8 mouse cellular contexts compared by ENCODE assay signal in the genomic region with DNA sequence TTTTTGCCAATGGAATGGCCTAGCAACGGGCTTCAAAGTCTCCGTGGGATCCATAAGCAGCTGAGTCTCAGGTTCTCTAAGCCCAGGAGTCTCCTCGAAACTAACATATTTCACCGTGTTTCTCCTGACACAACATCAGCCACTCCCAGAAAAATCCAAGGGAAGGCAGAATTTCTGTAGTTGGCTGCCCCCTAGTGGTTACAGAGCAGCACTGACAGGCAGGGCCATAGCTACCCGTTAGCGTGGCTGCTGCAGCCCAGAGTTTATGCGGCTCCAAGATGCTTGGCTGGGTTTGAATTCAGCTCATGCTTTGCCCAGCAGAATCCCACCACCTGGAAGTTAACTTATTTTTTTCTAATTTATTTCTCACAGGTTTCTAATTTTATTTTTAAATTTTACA.
A peak's percentile ranks its signal among the peaks of the same experiment; 100 is the strongest.
DNase-seq lines count a peak whose midpoint lies in the region; ATAC-seq lines count a peak whose summit lies in the region.

No protein-coding gene starts in this region.

- no peaks in the 10 kb centered on the region for H3K36me3 ChIP-seq in liver, embryonic 12.5 days
- H3K36me3 ChIP-seq in hindbrain, embryonic 16.5 days (ENCODE audit: control insufficient read depth, insufficient read depth, low read length): no peaks in the 10 kb centered on the region
- H3K36me3 ChIP-seq in midbrain, embryonic 11.5 days (ENCODE audit: control insufficient read depth, insufficient read depth, low read length): no peaks in the 10 kb centered on the region

- H3K9me3 ChIP-seq in liver, embryonic 12.5 days (replicated peaks): no peaks in the 10 kb centered on the region
- no peaks in the 10 kb centered on the region for H3K9me3 ChIP-seq in hindbrain, embryonic 16.5 days (ENCODE audit: control insufficient read depth, low read length)
- no peaks in the 10 kb centered on the region for H3K9me3 ChIP-seq in midbrain, embryonic 11.5 days (ENCODE audit: control insufficient read depth, low read length)

- H3K4me1 ChIP-seq in liver, embryonic 12.5 days: 0 out of 2 replicates have a peak, but pooled peaks cover 7% of the 10 kb centered on the region
- no peaks in the 10 kb centered on the region for H3K4me1 ChIP-seq in hindbrain, embryonic 16.5 days (ENCODE audit: control insufficient read depth, insufficient read depth, low read depth, low read length)
- H3K4me1 ChIP-seq in midbrain, embryonic 11.5 days (ENCODE audit: control insufficient read depth, insufficient read depth, low read length): no peaks in the 10 kb centered on the region

- no peak overlapping the region for H3K4me2 ChIP-seq in liver, embryonic 12.5 days
- peak overlapping the region; percentile 44 for H3K4me2 ChIP-seq in hindbrain, embryonic 16.5 days (ENCODE audit: low read length)
- no peak overlapping the region for H3K4me2 ChIP-seq in midbrain, embryonic 11.5 days

- no peak overlapping the region for H3K4me3 ChIP-seq in liver, embryonic 12.5 days
- H3K4me3 ChIP-seq in hindbrain, embryonic 16.5 days (ENCODE audit: low read length): no peak overlapping the region
- no peak overlapping the region for H3K4me3 ChIP-seq in midbrain, embryonic 11.5 days (ENCODE audit: low read depth, low read length)

- no peak overlapping the region for H3K9ac ChIP-seq in liver, embryonic 12.5 days
- H3K9ac ChIP-seq in hindbrain, embryonic 16.5 days (ENCODE audit: low read depth, low read length): no peak overlapping the region
- no peak overlapping the region for H3K9ac ChIP-seq in midbrain, embryonic 11.5 days (ENCODE audit: low read length)

- H3K27me3 ChIP-seq in liver, embryonic 12.5 days (replicated peaks): no peaks in the 10 kb centered on the region; the same call in 1 of the 2 replicates
- peaks cover under 1% of the 10 kb centered on the region; the same call in 1 of the 2 replicates for H3K27me3 ChIP-seq in hindbrain, embryonic 16.5 days (replicated peaks; ENCODE audit: control insufficient read depth, insufficient read depth, low read length)
- no peaks in the 10 kb centered on the region for H3K27me3 ChIP-seq in midbrain, embryonic 11.5 days (ENCODE audit: control insufficient read depth, insufficient read depth, low read length)

- DNase-seq in liver: peak; percentile 47
- peak; percentile 62 to 71 for DNase-seq in cerebellum, postnatal 25 days
- DNase-seq in frontal cortex, postnatal 36 days (ENCODE audit: low spot score in 2 of 2): peak; percentile 49 to 56
- DNase-seq in layer of hippocampus, postnatal 25 days (ENCODE audit: extremely low spot score in 1 of 2, low spot score in 1 of 2): peak; percentile 15 to 59
- peak; percentile 91 for DNase-seq in midbrain, embryonic 11.5 days (ENCODE audit: low spot score, missing footprints)
- DNase-seq in right cerebral cortex, postnatal 36 days (ENCODE audit: low spot score in 2 of 2): peak; percentile 15 to 16

- WGBS in liver, embryonic 12.5 days (ENCODE audit: insufficient replicate concordance): 11% methylated on average over 7 of the region's 7 CpGs
- WGBS in hindbrain, embryonic 16.5 days: 21% methylated on average over 7 of the region's 7 CpGs
- WGBS in midbrain, embryonic 11.5 days: 11% methylated on average over 7 of the region's 7 CpGs

- ATAC-seq in liver, embryonic 12.5 days: no peak
- peak; percentile 82 for ATAC-seq in hindbrain, embryonic 16.5 days
- peak; percentile 62; the same call in 1 of the 2 replicates for ATAC-seq in midbrain, embryonic 11.5 days (ENCODE audit: low FRiP score)

- H3K27ac ChIP-seq in liver, embryonic 12.5 days: no peak overlapping the region
- H3K27ac ChIP-seq in hindbrain, embryonic 16.5 days (ENCODE audit: low read depth, low read length): no peak overlapping the region
- H3K27ac ChIP-seq in midbrain, embryonic 11.5 days (ENCODE audit: low read depth, low read length): no peak overlapping the region

Comparison
In these comparisons a context has a peak if more than half of its experiments do, and no peak if none do; other contexts are left out.
1. DNase-seq: peak in every context shown above with its lines; median percentile 91 in midbrain, embryonic 11.5 days; 66 in cerebellum, postnatal 25 days; 52 in frontal cortex, postnatal 36 days; 47 in liver; 37 in layer of hippocampus, postnatal 25 days; 16 in right cerebral cortex, postnatal 36 days.